Mouse (Mus musculus) R1 (cell line): ENCODE data around the gene Atp1a2.

Source experiments
- DNase-seq: peaks from one replicate; pipeline ENCODE4 v3.0.0-alpha.2; 2018; ENCODE audit warnings: low read depth, low spot score

Atp1a2 gene

DNA sequence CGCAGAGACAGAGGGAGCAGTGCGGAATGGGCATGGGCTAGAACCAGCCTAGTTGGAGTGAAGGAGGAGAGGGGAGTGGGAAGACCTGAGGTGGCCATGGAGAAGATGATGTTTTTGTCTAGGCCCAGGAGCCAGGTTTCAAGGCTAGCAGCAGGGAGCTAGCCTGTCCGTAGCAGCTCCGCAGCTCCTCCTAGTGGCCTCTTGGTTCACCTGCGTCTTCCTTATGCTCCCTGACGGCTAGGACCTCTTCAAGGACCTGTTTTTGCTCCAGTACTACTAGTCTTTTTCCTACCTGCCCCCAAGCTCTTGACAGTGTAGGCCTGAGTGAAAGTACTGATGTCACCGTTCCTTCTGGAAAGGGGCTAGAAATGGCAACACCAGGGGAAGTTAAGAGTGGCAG is 26.9 kb upstream of the Atp1a2 start:
- DNase-seq, result peak; percentile 87

DNA sequence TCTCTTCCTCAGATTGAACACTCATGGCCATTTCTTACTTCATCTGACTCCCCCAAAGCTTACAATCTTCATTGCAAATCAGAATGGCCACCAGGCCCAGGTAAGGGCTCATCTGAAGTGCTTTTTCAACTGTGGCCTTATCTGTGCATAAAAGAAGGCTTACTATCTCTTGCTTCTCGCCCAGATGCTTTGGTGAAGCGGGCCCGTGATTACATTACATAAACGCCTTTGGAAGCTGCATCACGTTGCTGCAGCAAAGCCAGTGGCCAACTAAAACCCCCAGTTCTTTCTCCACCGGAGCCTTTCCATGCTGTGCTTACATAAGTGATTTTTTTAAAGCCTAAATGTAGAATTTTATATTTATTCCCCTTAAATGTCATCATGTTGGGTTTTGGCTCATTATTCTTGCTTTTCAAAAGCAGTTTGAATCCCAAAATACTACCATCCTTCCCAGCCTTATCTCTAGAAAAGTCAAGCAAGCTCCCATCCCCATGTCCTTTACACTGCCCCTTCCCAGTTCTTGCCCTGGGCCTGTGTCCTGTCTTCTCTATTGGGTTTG is 26.0 kb upstream of the Atp1a2 start:
- DNase-seq, result no peak

- peak; percentile 71 for DNase-seq
Measured at GRCm38 (mm10) chr1:172323298-172323697, 25.4 kb upstream of the Atp1a2 start.

DNA sequence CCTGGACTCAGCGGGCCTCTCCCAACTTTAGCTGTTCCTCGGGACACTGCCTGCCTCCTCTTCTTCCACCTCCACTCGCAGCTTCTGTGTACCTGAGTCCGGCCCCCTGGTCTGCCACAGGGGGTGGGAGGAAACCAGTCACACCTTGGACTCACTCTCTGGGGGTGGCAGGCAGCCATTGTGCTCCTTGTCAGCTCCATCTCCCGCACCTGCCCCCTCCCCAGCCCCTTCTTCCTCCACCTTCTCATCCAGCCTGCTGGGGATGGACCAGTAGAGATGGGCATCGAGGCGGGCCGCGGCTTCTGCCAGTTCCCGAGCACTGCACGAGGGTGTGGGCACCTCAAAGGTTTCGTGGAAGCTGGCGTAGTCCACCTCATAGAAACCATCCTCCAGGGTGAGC is 24.9 kb upstream of the Atp1a2 start:
- DNase-seq, result no peak

DNA sequence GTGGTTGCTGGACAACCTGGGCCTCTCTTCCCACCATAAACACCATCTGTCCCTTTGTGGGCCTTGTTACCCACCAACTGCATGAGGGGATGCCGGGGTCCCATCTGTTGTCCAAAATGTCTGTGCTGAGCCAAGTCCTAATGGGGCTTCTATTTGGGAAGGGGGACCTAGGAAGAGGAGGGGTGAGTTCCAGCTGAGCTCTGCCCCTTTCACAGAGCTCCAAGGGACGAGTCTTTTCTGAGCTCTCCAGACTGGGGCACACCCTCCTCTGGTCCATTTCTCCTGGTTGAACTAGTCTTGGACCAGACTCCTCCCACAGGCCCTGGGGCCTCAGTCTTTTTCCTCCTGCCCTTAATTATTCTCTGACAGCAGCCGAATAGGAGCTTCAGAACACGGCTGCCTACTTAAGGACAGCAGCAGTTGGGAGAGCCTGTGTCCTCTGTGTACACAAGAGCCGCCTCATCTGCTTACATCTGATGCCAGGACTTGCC is 22.1 kb upstream of the Atp1a2 start:
- no peak for DNase-seq

DNA sequence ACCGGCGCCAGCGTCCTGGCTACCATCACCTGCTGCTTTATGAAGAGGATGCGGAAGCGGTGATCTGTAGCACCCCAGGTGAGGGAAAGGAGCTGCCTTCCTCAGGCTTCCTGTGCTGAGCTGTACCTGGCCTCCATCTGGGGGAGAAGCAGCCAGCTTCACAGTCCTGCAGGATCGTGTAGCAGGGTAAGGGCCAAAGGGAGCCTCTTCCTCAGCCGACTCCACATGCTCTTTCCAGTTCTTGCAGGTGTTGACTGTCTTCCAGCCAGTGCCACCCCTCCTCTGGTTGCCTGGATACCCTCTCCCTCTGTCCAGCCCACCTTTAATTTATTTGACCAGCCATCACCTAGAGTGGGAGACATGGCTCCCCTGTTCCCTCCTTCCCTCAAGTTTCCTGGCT is 21.5 kb upstream of the Atp1a2 start:
- DNase-seq, result no peak

GRCm38 (mm10) chr1:172318424-172319035 is 20.7 kb upstream of the Atp1a2 start:
- no peak for DNase-seq

- no peak for DNase-seq
Measured at GRCm38 (mm10) chr1:172317946-172318345, 20.1 kb upstream of the Atp1a2 start.

GRCm38 (mm10) chr1:172317431-172317830 is 19.6 kb upstream of the Atp1a2 start:
- DNase-seq, result no peak

DNA sequence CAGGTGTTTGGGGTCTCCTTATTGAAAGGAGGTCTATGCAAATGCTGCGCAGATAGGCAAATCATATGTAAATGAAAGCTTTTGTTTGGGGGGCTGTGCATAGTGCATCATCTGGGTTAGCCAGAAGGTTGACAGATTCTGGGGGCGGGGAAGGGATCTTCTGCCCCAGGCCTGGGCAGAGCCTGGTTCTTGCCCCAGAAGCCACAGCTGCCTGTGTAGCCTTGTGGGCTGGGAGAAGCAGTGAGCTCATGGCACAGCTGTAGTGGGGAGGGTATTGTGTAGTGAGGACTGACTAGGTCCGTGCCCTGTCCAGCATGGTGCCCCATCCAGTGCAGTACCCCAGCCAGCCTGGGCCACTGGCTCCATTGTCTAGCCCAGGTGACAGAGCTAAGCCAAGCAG is 17.0 kb upstream of the Atp1a2 start:
- no peak for DNase-seq

DNA sequence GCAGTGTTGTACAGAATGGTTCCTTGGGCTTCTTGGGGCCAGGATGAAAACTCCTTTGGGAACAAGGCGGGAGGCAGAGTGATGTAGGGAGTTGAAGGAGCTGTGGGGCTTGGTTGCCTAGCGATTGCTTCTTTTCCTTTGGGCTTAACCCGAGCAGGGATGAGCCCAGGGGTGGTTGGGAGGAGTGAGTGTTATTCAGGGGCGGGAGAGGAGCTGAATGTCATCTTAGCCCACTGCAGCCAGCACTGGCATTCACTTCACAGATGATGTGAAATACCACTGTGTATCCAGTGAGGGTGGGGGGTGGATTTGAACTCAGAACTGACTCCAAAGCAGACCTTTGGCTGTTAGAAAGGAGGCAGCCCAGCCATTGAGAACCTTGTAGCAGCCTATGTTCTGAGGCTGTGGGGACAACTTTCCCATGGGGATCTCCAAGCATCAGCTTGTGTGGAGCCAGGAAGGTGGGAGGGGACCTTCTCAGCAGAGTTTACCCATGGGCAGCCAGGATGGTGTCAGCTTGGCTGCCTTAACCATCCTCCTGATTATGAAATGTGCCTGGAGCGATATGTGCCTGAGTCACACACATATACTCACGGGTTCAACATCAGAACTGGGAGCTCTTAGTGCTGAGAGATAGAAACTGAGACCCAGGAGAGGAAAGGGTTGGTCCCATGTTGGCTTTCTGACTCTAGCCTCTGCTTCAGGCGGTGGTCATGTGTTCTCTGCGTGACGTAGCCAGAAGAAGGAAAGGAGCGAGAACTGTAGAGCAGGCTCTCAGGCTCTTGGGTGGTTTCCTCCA is 15.9 kb upstream of the Atp1a2 start:
- no peak for DNase-seq

GRCm38 (mm10) chr1:172312768-172313561 is 15.1 kb upstream of the Atp1a2 start:
- no peak for DNase-seq

- peak; percentile 91 for DNase-seq
Measured at GRCm38 (mm10) chr1:172311921-172312767, 14.3 kb upstream of the Atp1a2 start.

DNA sequence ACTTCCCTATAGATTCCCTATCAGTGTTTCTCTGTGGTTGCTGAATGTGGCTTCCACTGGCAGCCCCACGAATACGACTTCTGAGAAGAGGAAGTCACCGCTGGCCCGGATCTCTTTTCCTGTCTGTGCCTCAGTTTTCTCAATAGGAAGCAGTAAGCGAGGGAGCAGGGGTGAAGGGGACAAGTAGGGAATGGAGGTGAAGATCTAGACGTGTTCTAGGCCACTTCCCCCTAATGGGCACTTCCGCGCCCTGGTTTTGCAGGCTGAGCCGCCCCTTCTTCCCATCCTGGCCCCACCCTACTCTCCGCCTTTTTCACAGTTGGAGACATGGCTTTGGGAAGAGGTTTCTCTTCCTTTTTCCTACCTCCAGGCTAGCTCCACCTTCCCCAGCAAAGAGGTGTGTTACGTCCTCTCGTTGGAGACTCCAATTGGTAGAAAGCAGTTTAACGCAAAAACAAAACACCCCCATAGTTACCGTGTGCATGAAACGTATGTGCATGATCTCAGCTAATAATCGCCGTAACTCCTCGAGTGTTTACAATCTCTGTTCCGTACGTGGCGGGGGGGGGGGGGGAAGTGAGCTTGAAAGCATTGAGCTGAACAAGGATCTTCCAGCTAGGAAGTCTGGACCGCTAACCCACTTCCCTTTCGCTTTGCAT is 13.5 kb upstream of the Atp1a2 start:
- DNase-seq, result peak; percentile 99

DNA sequence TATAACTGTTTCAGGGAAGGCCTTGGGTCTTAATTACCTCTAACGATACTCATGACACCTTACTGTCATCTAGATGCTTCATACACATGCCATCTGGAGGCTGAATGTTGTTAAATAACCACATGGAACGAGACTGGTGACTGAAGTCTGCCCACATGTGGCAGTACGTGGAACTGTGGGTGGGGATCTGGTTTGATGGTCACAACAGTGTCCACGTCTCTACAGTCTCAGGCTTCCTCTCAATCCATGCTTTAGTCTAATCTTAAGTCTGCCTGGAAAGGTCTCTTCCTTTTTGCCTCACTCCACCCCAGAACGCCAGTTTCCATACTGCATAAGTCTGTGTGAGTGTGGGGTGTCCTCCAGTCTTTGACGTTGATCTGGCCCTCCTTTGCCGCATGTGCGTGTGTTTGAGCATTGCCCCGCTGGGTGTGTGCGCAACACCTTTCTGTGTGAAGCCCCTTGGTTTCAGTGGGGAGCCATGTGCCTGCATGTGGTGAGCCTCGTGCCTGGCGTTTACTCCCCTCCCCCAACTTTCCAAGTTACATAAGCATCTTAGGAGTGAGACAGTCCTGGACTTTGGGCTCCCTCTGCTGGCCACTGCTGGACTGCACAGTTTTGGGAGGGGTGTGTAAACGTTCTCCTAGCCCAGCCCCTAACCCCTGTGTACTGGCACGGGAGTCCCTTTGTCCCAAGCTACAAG is 12.0 kb upstream of the Atp1a2 start:
- peak; percentile 98 for DNase-seq

- DNase-seq, result no peak
Measured at GRCm38 (mm10) chr1:172308409-172308808, 10.5 kb upstream of the Atp1a2 start.

GRCm38 (mm10) chr1:172307936-172308335 is 10.1 kb upstream of the Atp1a2 start:
- DNase-seq, result no peak

DNA sequence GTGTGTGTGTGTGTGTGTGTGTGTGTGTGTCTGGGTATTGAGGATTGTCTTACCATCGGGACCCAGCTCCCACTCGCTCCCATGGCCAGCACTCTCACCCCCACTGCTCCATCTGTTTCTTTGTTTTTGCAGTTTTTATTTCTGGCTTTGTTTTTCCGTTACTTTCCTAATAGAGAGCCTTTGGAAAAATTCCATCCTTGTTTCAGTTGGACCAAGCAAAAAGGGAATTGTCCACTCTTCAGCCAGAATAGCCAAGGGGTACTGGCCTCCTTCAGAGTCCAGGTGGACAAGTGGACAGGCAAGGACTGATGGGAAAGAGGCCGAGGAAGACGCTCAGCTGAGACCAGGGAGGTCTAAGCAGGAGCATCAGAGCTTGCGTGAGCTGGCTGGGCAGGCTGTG is 9.0 kb upstream of the Atp1a2 start:
- no peak for DNase-seq

GRCm38 (mm10) chr1:172306196-172306595 is 8.3 kb upstream of the Atp1a2 start:
- no peak for DNase-seq

GRCm38 (mm10) chr1:172305635-172306034 is 7.8 kb upstream of the Atp1a2 start:
- peak; percentile 56 for DNase-seq
